9 mouse cellular contexts compared by ENCODE assay signal in the genomic region with DNA sequence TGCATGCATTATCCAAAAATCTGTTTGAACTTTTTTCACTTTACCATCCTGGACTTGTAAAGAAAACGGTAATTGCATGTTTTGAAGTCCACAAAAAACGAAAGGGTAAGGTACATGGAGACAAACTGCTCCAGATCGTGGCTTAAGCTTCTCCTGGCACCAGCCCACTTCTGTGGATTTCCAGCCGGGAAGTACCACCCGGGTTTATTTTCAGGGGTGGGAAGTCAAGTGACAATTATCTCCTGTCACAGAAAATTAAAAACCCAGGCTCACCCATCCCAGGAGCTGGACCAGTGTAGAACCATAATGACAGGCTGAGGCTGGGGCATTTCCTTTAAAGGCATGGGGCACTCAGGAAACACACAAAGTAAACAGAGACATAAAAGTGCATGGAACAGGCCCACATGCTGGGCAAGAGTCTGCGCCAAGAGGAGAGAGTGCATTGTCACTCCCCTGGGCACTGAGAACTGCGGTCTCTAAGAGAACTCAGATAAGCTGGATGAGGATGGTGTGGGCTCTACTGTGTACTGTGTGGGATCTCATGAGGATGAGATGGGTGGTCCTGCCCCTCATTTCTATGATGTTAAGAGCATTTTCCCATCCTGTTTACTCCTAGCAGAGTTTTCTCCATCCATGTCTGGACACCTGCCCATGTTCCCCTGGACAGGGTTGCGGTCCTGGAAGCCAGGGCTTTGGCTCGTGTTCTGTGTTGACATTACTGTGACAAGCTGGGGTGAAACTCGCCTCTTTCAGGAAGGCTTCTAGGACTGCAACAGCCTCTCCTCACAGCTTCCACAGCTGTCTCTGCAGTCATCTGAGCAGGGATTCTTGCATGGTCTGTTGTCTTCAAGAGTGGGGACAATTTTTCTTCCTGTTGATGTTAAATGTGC.
DNase-seq lines count a peak whose midpoint lies in the region; ATAC-seq lines count a peak whose summit lies in the region.
"Had no signal": no experiment of that assay in that cellular context is flagged by ENCODE, and none has a peak within 500 bp of the region (broad histone marks: within the 10 kb centered on the region; RNA-seq: fewer than 3 reads in every experiment).

No protein-coding gene starts in this region.

- no peak overlapping the region for H3K9ac ChIP-seq in embryonic facial prominence, embryonic 14.5 days (ENCODE audit: low read depth, low read length)
- no peak overlapping the region for H3K9ac ChIP-seq in neural tube, embryonic 13.5 days
- no peak overlapping the region for H3K9ac ChIP-seq in neural tube, embryonic 15.5 days (replicated peaks)
- no peak overlapping the region; the same call in 1 of the 2 replicates for H3K9ac ChIP-seq in lung, embryonic 15.5 days

- no peak overlapping the region for H3K4me3 ChIP-seq in embryonic facial prominence, embryonic 14.5 days (ENCODE audit: low read depth, low read length)
- no peak overlapping the region for H3K4me3 ChIP-seq in embryonic facial prominence, embryonic 10.5 days
- no peak overlapping the region for H3K4me3 ChIP-seq in neural tube, embryonic 13.5 days
- H3K4me3 ChIP-seq in neural tube, embryonic 15.5 days (replicated peaks) = no peak overlapping the region
- no peak overlapping the region for H3K4me3 ChIP-seq in lung, embryonic 15.5 days

- H3K36me3 ChIP-seq in embryonic facial prominence, embryonic 14.5 days (ENCODE audit: control insufficient read depth, insufficient read depth, low read length) = no peaks in the 10 kb centered on the region
- H3K36me3 ChIP-seq in embryonic facial prominence, embryonic 10.5 days (replicated peaks) = no peaks in the 10 kb centered on the region
- H3K36me3 ChIP-seq in neural tube, embryonic 13.5 days = no peaks in the 10 kb centered on the region
- H3K36me3 ChIP-seq in neural tube, embryonic 15.5 days = no peaks in the 10 kb centered on the region
- no peaks in the 10 kb centered on the region for H3K36me3 ChIP-seq in lung, embryonic 15.5 days

- WGBS in embryonic facial prominence, embryonic 14.5 days = 40% methylated on average over 10 of the region's 10 CpGs
- WGBS in embryonic facial prominence, embryonic 10.5 days = 60% methylated on average over 10 of the region's 10 CpGs
- 58% methylated on average over 10 of the region's 10 CpGs for WGBS in neural tube, embryonic 13.5 days
- 58% methylated on average over 10 of the region's 10 CpGs for WGBS in neural tube, embryonic 15.5 days
- 20% methylated on average over 10 of the region's 10 CpGs for WGBS in lung, embryonic 15.5 days

- DNase-seq in embryonic facial prominence, embryonic 14.5 days (ENCODE audit: low spot score) = peak; percentile 65
- no peak for DNase-seq in embryonic facial prominence, embryonic 10.5 days (ENCODE audit: low spot score)
- DNase-seq in testis, postnatal 10 days (ENCODE audit: low spot score) = peak; percentile 49
- DNase-seq in spleen, adult 18-20 months = no peak
- DNase-seq in layer of hippocampus, adult 8-10 months (ENCODE audit: low spot score in 2 of 2) = no peak
- DNase-seq: right cerebral cortex, postnatal 4 days had no signal

- no peaks in the 10 kb centered on the region for H3K9me3 ChIP-seq in embryonic facial prominence, embryonic 14.5 days (ENCODE audit: control insufficient read depth, low read length)
- H3K9me3 ChIP-seq in embryonic facial prominence, embryonic 10.5 days = no peaks in the 10 kb centered on the region
- H3K9me3 ChIP-seq in neural tube, embryonic 13.5 days = no peaks in the 10 kb centered on the region
- H3K9me3 ChIP-seq in neural tube, embryonic 15.5 days (replicated peaks) = no peaks in the 10 kb centered on the region
- no peaks in the 10 kb centered on the region for H3K9me3 ChIP-seq in lung, embryonic 15.5 days

- peaks cover 10% of the 10 kb centered on the region for H3K4me1 ChIP-seq in embryonic facial prominence, embryonic 14.5 days (ENCODE audit: control insufficient read depth, insufficient read depth, low read length)
- peaks cover 6% of the 10 kb centered on the region for H3K4me1 ChIP-seq in embryonic facial prominence, embryonic 10.5 days
- H3K4me1 ChIP-seq in neural tube, embryonic 13.5 days (replicated peaks) = no peaks in the 10 kb centered on the region
- peaks cover 3% of the 10 kb centered on the region; the same call in 1 of the 2 replicates for H3K4me1 ChIP-seq in neural tube, embryonic 15.5 days
- H3K4me1 ChIP-seq in lung, embryonic 15.5 days = peaks cover 14% of the 10 kb centered on the region

- H3K4me2 ChIP-seq in embryonic facial prominence, embryonic 14.5 days (ENCODE audit: low read depth, low read length) = no peak overlapping the region
- no peak overlapping the region for H3K4me2 ChIP-seq in neural tube, embryonic 13.5 days
- no peak overlapping the region for H3K4me2 ChIP-seq in neural tube, embryonic 15.5 days
- no peak overlapping the region for H3K4me2 ChIP-seq in lung, embryonic 15.5 days

- peak; percentile 79 for ATAC-seq in embryonic facial prominence, embryonic 14.5 days (ENCODE audit: low read depth)
- ATAC-seq in neural tube, embryonic 13.5 days (ENCODE audit: low read depth) = 0 out of 2 replicates have a peak, but pooled peaks have one; percentile 53
- no peak for ATAC-seq in neural tube, embryonic 15.5 days (ENCODE audit: low FRiP score)
- ATAC-seq in lung, embryonic 15.5 days (ENCODE audit: borderline replicate concordance, extremely low read depth, low FRiP score, low TSS enrichment) = peak; percentile 76

- H3K27ac ChIP-seq in embryonic facial prominence, embryonic 14.5 days (replicated peaks; ENCODE audit: low read depth, low read length) = no peak overlapping the region
- no peak overlapping the region for H3K27ac ChIP-seq in embryonic facial prominence, embryonic 10.5 days (replicated peaks)
- no peak overlapping the region for H3K27ac ChIP-seq in neural tube, embryonic 13.5 days (replicated peaks)
- H3K27ac ChIP-seq in neural tube, embryonic 15.5 days (replicated peaks) = no peak overlapping the region
- H3K27ac ChIP-seq in lung, embryonic 15.5 days = peak overlapping the region; percentile 56

- no peaks in the 10 kb centered on the region for H3K27me3 ChIP-seq in embryonic facial prominence, embryonic 14.5 days (replicated peaks; ENCODE audit: control insufficient read depth, insufficient read depth, low read length)
- no peaks in the 10 kb centered on the region for H3K27me3 ChIP-seq in embryonic facial prominence, embryonic 10.5 days (replicated peaks; ENCODE audit: low read depth, poor library complexity, severe bottlenecking)
- H3K27me3 ChIP-seq in neural tube, embryonic 13.5 days = no peaks in the 10 kb centered on the region
- H3K27me3 ChIP-seq in neural tube, embryonic 15.5 days (replicated peaks) = no peaks in the 10 kb centered on the region
- H3K27me3 ChIP-seq in lung, embryonic 15.5 days = no peaks in the 10 kb centered on the region

Comparison
In these comparisons a context has a peak if more than half of its experiments do, and no peak if none do; other contexts are left out.
1. DNase-seq: peak in embryonic facial prominence, embryonic 14.5 days (single experiment) and testis, postnatal 10 days (single experiment); none in embryonic facial prominence, embryonic 10.5 days (single experiment), spleen, adult 18-20 months (0 of 2) and layer of hippocampus, adult 8-10 months (0 of 2).